Mouse (Mus musculus) inflammation-experienced regulatory T-cells, adult 6 months (primary cell): ENCODE measurements at regions not wholly inside any gene's neighbourhood (a gene's known extent, or its start where the extent isn't known, plus 50 kb on each side); places are given as distances from the start of the nearest gene placed in this dataset.
A peak's percentile ranks its signal among the peaks of the same experiment; 100 is the strongest.
"Not testable (repeated sequence)": the region's sequence is repeated elsewhere in the genome, so short reads cannot be mapped to it uniquely, and the experiment has no call there.

Source experiments
- ATAC-seq: one replicate; pipeline ENCODE4 v1.8.0; 2017

- no peak for ATAC-seq
These were observed 50.7 kb upstream of the Wdr26 start for GRCm38 (mm10) chr1:181262496-181262895.

- no peak for ATAC-seq
These were observed 51.4 kb upstream of the Wdr26 start for GRCm38 (mm10) chr1:181263216-181263615.

GRCm38 (mm10) chr1:181270469-181270868 is 58.7 kb upstream of the Wdr26 start:
- ATAC-seq, result not testable (repeated sequence)

GRCm38 (mm10) chr1:181271164-181271563 is 59.4 kb upstream of the Wdr26 start:
- ATAC-seq, result no peak

GRCm38 (mm10) chr1:181271821-181272220 is 60.0 kb upstream of the Wdr26 start:
- ATAC-seq, result no peak

GRCm38 (mm10) chr1:181272622-181273296 is 61.0 kb upstream of the Wdr26 start:
- peak; percentile 28 for ATAC-seq

- no peak for ATAC-seq
These were observed 61.9 kb upstream of the Wdr26 start for GRCm38 (mm10) chr1:181273540-181274204.

- ATAC-seq, result no peak
These were observed 69.0 kb upstream of the Wdr26 start for GRCm38 (mm10) chr1:181280826-181281225.

- ATAC-seq, result not testable (repeated sequence)
These were observed 69.4 kb upstream of the Cnih3 start for GRCm38 (mm10) chr1:181282986-181283385.

GRCm38 (mm10) chr1:181283539-181283938 is 68.9 kb upstream of the Cnih3 start:
- not testable (repeated sequence) for ATAC-seq

GRCm38 (mm10) chr1:181284301-181285197 is 67.9 kb upstream of the Cnih3 start:
- no peak for ATAC-seq

- no peak for ATAC-seq
These were observed 66.8 kb upstream of the Cnih3 start for GRCm38 (mm10) chr1:181285600-181285999.

GRCm38 (mm10) chr1:181286146-181286545 is 66.3 kb upstream of the Cnih3 start:
- ATAC-seq, result no peak

- no peak for ATAC-seq
These were observed 65.3 kb upstream of the Cnih3 start for GRCm38 (mm10) chr1:181287166-181287565.

- no peak for ATAC-seq
These were observed 62.9 kb upstream of the Cnih3 start for GRCm38 (mm10) chr1:181289385-181290035.

- ATAC-seq, result no peak
These were observed 61.2 kb upstream of the Cnih3 start for GRCm38 (mm10) chr1:181291202-181291601.

GRCm38 (mm10) chr1:181291966-181292365 is 60.5 kb upstream of the Cnih3 start:
- no peak for ATAC-seq

- ATAC-seq, result no peak
These were observed 59.2 kb upstream of the Cnih3 start for GRCm38 (mm10) chr1:181293079-181293865.

GRCm38 (mm10) chr1:181295651-181296050 is 56.8 kb upstream of the Cnih3 start:
- no peak for ATAC-seq

- ATAC-seq, result no peak
These were observed 54.4 kb upstream of the Cnih3 start for GRCm38 (mm10) chr1:181298063-181298462.

- peak; percentile 38 for ATAC-seq
These were observed 53.3 kb upstream of the Cnih3 start for GRCm38 (mm10) chr1:181299075-181299665.

- no peak for ATAC-seq
These were observed 52.6 kb upstream of the Cnih3 start for GRCm38 (mm10) chr1:181299826-181300225.
